Mouse (Mus musculus): ENCODE results near the gene Psors1c2.

DNA sequence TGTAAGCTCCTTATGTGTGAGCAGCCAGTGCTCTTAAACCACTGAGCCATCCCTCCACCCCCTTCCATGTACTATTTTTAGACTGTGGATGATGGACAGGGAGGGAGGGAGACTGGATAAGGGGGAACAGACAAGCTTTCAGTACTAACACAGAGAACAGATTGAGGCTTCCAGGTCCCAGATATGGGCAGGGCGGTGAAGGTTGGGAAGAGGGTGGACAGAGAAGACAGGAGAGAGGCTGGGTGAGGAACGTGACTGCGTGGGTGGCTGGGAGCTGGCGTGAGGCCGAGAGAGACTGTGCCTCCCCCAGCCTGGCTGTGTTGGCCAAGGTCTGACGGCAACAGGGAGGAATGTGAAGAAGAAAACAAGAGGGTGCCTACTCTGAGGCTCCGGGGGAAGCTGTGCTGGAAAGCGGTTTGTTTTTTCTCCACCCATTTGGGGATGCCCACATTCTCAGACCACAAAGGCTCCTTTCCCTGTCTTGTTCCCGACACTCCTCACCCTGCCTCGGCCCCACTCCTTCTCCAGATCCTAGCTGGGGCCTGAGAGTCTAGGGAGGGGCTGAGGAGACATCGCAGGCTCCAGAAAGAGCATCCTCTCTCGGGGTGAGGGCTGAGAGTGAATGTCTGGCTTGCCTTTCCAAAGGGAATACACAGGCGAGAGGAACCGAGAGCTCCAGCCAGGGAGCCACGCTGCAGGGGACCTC, 16.6 kb downstream of the Psors1c2 start:
- TF ChIP-seq CTCF (IDR thresholded peaks at IDR 0.05; ENCODE audit: control insufficient read depth, insufficient read depth, low read length) (no peak), POLR2A (IDR thresholded peaks at IDR 0.05; ENCODE audit: borderline replicate concordance, control insufficient read depth, low read depth, low read length) (no peak)
